Mouse (Mus musculus): ENCODE measurements at regions not wholly inside any gene's neighbourhood (a gene's known extent, or its start where the extent isn't known, plus 50 kb on each side); places are given as distances from the start of the nearest gene placed in this dataset.

GRCm38 (mm10) chr8:92270636-92271035 is 86.8 kb upstream of the Irx5 start:
- TF ChIP-seq POLR2A (IDR thresholded peaks at IDR 0.05; ENCODE audit: insufficient read depth, low read depth, low read length) (no peak), EP300 (IDR thresholded peaks at IDR 0.05; ENCODE audit: insufficient read depth, low read depth, low read length) (no peak), CTCF (IDR thresholded peaks at IDR 0.05) (no peak)
